Mouse (Mus musculus): ENCODE results near the gene Upp2.

DNA sequence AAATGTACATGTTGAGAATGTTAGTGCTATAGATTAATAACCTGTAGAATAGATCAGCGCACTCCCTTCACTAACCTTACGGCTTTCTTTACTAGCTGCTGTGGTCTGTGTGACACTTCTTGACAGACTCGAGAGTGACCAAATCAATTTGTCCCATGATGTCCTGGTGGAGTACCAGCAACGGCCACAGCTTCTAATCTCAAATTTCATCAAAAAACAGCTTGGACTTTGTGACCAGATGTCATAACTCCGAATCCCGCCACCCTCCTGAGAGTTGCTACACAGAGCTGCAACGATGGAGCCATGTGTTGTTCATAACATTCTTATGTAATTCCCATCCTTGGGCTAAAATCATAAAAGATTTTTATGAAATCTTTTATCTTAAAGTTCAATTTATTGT is 222.8 kb downstream of the Upp2 start:
- TF ChIP-seq CTCF (IDR thresholded peaks at IDR 0.05; ENCODE audit: extremely low read depth, insufficient read depth, low read length) (no peak), POLR2A (IDR thresholded peaks at IDR 0.05; ENCODE audit: extremely low read depth, insufficient read depth, low read length) (no peak)

Data from cortical plate, adult 2 months (tissue).